Mouse (Mus musculus): Measurements from ENCODE around the gene Nxph1. TPM values are rescaled to one million over a fixed set of nuclear protein-coding genes. Genes with fewer than 3 reads are reported as not detected.
A peak's percentile ranks its signal among the peaks of the same experiment; 100 is the strongest.

Gene Nxph1
- polyA plus RNA-seq, 1 experiment = not detected

- no peak overlapping the region for H3K9ac ChIP-seq (ENCODE audit: low read depth, poor library complexity, severe bottlenecking)
- H3K4me3 ChIP-seq (ENCODE audit: low read depth, low read length) = no peak overlapping the region
- peaks cover 3% of the 10 kb centered on the region; the same call in 1 of the 2 replicates for H3K9me3 ChIP-seq (replicated peaks; ENCODE audit: control insufficient read depth, insufficient read depth, low read length, poor library complexity, severe bottlenecking)
- no peaks in the 10 kb centered on the region for H3K36me3 ChIP-seq (ENCODE audit: control insufficient read depth, insufficient read depth, low read length, poor library complexity, severe bottlenecking)
- TF ChIP-seq POLR2A (IDR thresholded peaks at IDR 0.05; ENCODE audit: insufficient read depth, low read length) = no peak
- H3K27me3 ChIP-seq (ENCODE audit: control insufficient read depth, insufficient read depth, low read length, poor library complexity, severe bottlenecking) = no peaks in the 10 kb centered on the region; the same call in 1 of the 2 replicates
- H3K27ac ChIP-seq (ENCODE audit: insufficient read depth, low read length) = no peak overlapping the region
- no peaks in the 10 kb centered on the region for H3K4me1 ChIP-seq (ENCODE audit: control insufficient read depth, insufficient read depth, low read length)
These were observed 23.8 kb upstream of the Nxph1 start for GRCm38 (mm10) chr6:8924481-8924880.

DNA sequence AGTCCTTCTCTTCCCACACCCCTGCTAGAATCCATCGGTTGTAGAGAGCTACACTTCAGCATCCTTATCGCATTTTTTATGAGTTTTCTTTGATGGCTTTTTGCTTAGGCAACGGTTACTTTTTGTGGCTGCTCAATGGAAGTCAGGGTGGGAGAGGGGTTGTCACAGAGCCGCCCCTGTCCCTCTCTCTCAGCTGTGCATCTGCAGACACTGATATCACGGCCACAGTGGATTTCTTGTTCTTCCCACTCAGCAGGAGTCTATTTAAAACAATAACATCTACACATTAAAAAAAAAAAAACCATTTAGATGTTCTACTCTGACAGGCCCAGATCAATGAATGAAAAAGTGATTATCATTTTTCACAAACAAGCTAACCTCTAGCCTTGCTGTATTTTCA lies 13.0 kb upstream of the Nxph1 start:
- H3K9ac ChIP-seq (ENCODE audit: low read depth, poor library complexity, severe bottlenecking) = no peak overlapping the region
- no peaks in the 10 kb centered on the region for H3K36me3 ChIP-seq (ENCODE audit: control insufficient read depth, insufficient read depth, low read length, poor library complexity, severe bottlenecking)
- TF ChIP-seq CTCF (IDR thresholded peaks at IDR 0.05; ENCODE audit: low read depth, low read length) (no peak), POLR2A (IDR thresholded peaks at IDR 0.05; ENCODE audit: insufficient read depth, low read length) (no peak), EP300 (IDR thresholded peaks at IDR 0.05; ENCODE audit: insufficient read depth, low read depth, low read length) (no peak)
- no peaks in the 10 kb centered on the region for H3K27me3 ChIP-seq (ENCODE audit: control insufficient read depth, insufficient read depth, low read length, poor library complexity, severe bottlenecking)
- H3K4me1 ChIP-seq (ENCODE audit: control insufficient read depth, insufficient read depth, low read length) = no peaks in the 10 kb centered on the region
- H3K27ac ChIP-seq (ENCODE audit: insufficient read depth, low read length) = no peak overlapping the region
- no peaks in the 10 kb centered on the region for H3K9me3 ChIP-seq (replicated peaks; ENCODE audit: control insufficient read depth, insufficient read depth, low read length, poor library complexity, severe bottlenecking)
- H3K4me3 ChIP-seq (ENCODE audit: low read depth, low read length) = no peak overlapping the region

- Histone ChIP-seq H3K9me3 (replicated peaks; ENCODE audit: control insufficient read depth, insufficient read depth, low read length, poor library complexity, severe bottlenecking) (no peaks in the 10 kb centered on the region), H3K27me3 (ENCODE audit: control insufficient read depth, insufficient read depth, low read length, poor library complexity, severe bottlenecking) (no peaks in the 10 kb centered on the region), H3K4me3 (ENCODE audit: low read depth, low read length) (no peak overlapping the region), H3K4me1 (ENCODE audit: control insufficient read depth, insufficient read depth, low read length) (no peaks in the 10 kb centered on the region), H3K9ac (ENCODE audit: low read depth, poor library complexity, severe bottlenecking) (no peak overlapping the region), H3K27ac (ENCODE audit: insufficient read depth, low read length) (no peak overlapping the region), H3K36me3 (ENCODE audit: control insufficient read depth, insufficient read depth, low read length, poor library complexity, severe bottlenecking) (no peaks in the 10 kb centered on the region)
- peak; percentile 20 for TF ChIP-seq CTCF (IDR thresholded peaks at IDR 0.05; ENCODE audit: low read depth, low read length)
- no peak for TF ChIP-seq POLR2A (IDR thresholded peaks at IDR 0.05; ENCODE audit: insufficient read depth, low read length)
These were observed 12.5 kb upstream of the Nxph1 start for GRCm38 (mm10) chr6:8935705-8936104.

DNA sequence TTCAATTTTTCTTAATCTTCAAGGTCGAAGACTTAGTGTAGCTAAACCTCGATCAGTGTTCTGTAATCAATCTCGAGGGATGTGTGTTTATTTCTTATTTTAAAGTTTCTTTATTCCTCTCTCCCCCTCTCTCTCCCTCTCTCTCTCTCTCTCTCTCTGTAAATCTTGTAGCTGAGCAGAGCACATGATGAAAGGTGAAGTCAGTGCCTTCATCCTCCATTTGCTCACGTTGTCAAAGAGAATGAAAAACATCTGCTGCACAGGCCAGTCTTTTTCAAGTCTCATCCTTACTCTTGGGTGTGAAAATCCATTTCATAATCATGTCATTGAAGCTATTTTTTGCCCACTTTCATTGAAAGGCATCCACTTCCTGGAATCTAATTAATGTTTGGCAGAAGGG lies 12.1 kb upstream of the Nxph1 start:
- Histone ChIP-seq H3K9ac (ENCODE audit: low read depth, poor library complexity, severe bottlenecking) (no peak overlapping the region), H3K4me1 (ENCODE audit: control insufficient read depth, insufficient read depth, low read length) (no peaks in the 10 kb centered on the region), H3K27me3 (ENCODE audit: control insufficient read depth, insufficient read depth, low read length, poor library complexity, severe bottlenecking) (no peaks in the 10 kb centered on the region), H3K27ac (ENCODE audit: insufficient read depth, low read length) (no peak overlapping the region), H3K4me3 (ENCODE audit: low read depth, low read length) (no peak overlapping the region), H3K36me3 (ENCODE audit: control insufficient read depth, insufficient read depth, low read length, poor library complexity, severe bottlenecking) (no peaks in the 10 kb centered on the region), H3K9me3 (replicated peaks; ENCODE audit: control insufficient read depth, insufficient read depth, low read length, poor library complexity, severe bottlenecking) (no peaks in the 10 kb centered on the region)
- TF ChIP-seq EP300 (IDR thresholded peaks at IDR 0.05; ENCODE audit: insufficient read depth, low read depth, low read length) (no peak), CTCF (IDR thresholded peaks at IDR 0.05; ENCODE audit: low read depth, low read length) (no peak), POLR2A (IDR thresholded peaks at IDR 0.05; ENCODE audit: insufficient read depth, low read length) (no peak)

GRCm38 (mm10) chr6:8948471-8949411 lies 510 bp downstream of the Nxph1 start:
- H3K9ac ChIP-seq (ENCODE audit: low read depth, poor library complexity, severe bottlenecking) = no peak overlapping the region
- no peaks in the 10 kb centered on the region for H3K4me1 ChIP-seq (ENCODE audit: control insufficient read depth, insufficient read depth, low read length)
- peaks cover 8% of the 10 kb centered on the region; the same call in 1 of the 2 replicates for H3K27me3 ChIP-seq (ENCODE audit: control insufficient read depth, insufficient read depth, low read length, poor library complexity, severe bottlenecking)
- H3K27ac ChIP-seq (ENCODE audit: insufficient read depth, low read length) = no peak overlapping the region
- H3K9me3 ChIP-seq (replicated peaks; ENCODE audit: control insufficient read depth, insufficient read depth, low read length, poor library complexity, severe bottlenecking) = no peaks in the 10 kb centered on the region
- H3K4me3 ChIP-seq (ENCODE audit: low read depth, low read length) = peak overlapping the region; percentile 31
- H3K36me3 ChIP-seq (ENCODE audit: control insufficient read depth, insufficient read depth, low read length, poor library complexity, severe bottlenecking) = no peaks in the 10 kb centered on the region
- no peak for TF ChIP-seq CTCF (IDR thresholded peaks at IDR 0.05; ENCODE audit: low read depth, low read length)
- no peak for TF ChIP-seq POLR2A (IDR thresholded peaks at IDR 0.05; ENCODE audit: insufficient read depth, low read length)
- no peak for TF ChIP-seq EP300 (IDR thresholded peaks at IDR 0.05; ENCODE audit: insufficient read depth, low read depth, low read length)

GRCm38 (mm10) chr6:8949665-8950201 lies 1.5 kb downstream of the Nxph1 start:
- TF ChIP-seq CTCF (IDR thresholded peaks at IDR 0.05; ENCODE audit: low read depth, low read length) (no peak), EP300 (IDR thresholded peaks at IDR 0.05; ENCODE audit: insufficient read depth, low read depth, low read length) (no peak), POLR2A (IDR thresholded peaks at IDR 0.05; ENCODE audit: insufficient read depth, low read length) (no peak)
- peak overlapping the region; percentile 31; the same call in 1 of the 2 replicates for H3K9ac ChIP-seq (ENCODE audit: low read depth, poor library complexity, severe bottlenecking)
- peaks cover 8% of the 10 kb centered on the region; the same call in 1 of the 2 replicates for H3K27me3 ChIP-seq (ENCODE audit: control insufficient read depth, insufficient read depth, low read length, poor library complexity, severe bottlenecking)
- H3K4me1 ChIP-seq (ENCODE audit: control insufficient read depth, insufficient read depth, low read length) = no peaks in the 10 kb centered on the region
- peak overlapping the region; percentile 48 for H3K4me3 ChIP-seq (ENCODE audit: low read depth, low read length)
- H3K27ac ChIP-seq (ENCODE audit: insufficient read depth, low read length) = no peak overlapping the region
- no peaks in the 10 kb centered on the region for H3K9me3 ChIP-seq (replicated peaks; ENCODE audit: control insufficient read depth, insufficient read depth, low read length, poor library complexity, severe bottlenecking)
- H3K36me3 ChIP-seq (ENCODE audit: control insufficient read depth, insufficient read depth, low read length, poor library complexity, severe bottlenecking) = no peaks in the 10 kb centered on the region

Measured in ES-Bruce4 (cell line).